Mouse (Mus musculus) intestine, embryonic 14.5 days (tissue): ENCODE results near the gene Ddx49. TPM values are rescaled to one million over a fixed set of nuclear protein-coding genes. Genes with fewer than 3 reads are reported as not detected.

ENCODE experiments used
- ATAC-seq: fragments of 200-750 bp; cut with Nextera tagmentation; replicated peaks from 2 replicates; pipeline ENCODE4 v1.8.0; 2017; ENCODE audit warnings: low read depth, moderate number of reproducible peaks, moderate TSS enrichment, moderate library complexity; ENCODE audit not compliant: low FRiP score, low TSS enrichment
- DNase-seq: peaks from one replicate; pipeline ENCODE4 v3.0.0-alpha.2; 2018; ENCODE audit warnings: low spot score
- H3K27ac ChIP-seq: fragments of 300-500 bp; sonication (generic); 2 replicates; pipeline ENCODE4 v1.5.1; 2014; ENCODE audit warnings: low read depth, mild to moderate bottlenecking, control low read depth
- H3K27me3 ChIP-seq: fragments of 300-500 bp; sonication (generic); replicated peaks from 2 replicates; pipeline ENCODE4 v1.6.1; 2014; ENCODE audit warnings: low read length, control low read depth; ENCODE audit not compliant: control insufficient read depth, insufficient read depth
- H3K36me3 ChIP-seq: fragments of 300-500 bp; sonication (generic); 2 replicates; pipeline ENCODE4 v1.6.1; 2014; ENCODE audit warnings: low read length, control low read depth; ENCODE audit not compliant: control insufficient read depth, insufficient read depth
- H3K4me1 ChIP-seq: fragments of 300-500 bp; sonication (generic); replicated peaks from 2 replicates; pipeline ENCODE4 v1.6.1; 2014; ENCODE audit warnings: low read length, control low read depth, mixed read lengths; ENCODE audit not compliant: control insufficient read depth, insufficient read depth
- H3K4me2 ChIP-seq: fragments of 300-500 bp; sonication (generic); 2 replicates; pipeline ENCODE4 v1.6.1; 2014; ENCODE audit warnings: low read length
- H3K4me3 ChIP-seq: fragments of 300-500 bp; sonication (generic); 2 replicates; pipeline ENCODE4 v1.5.1; 2014; ENCODE audit warnings: low read depth, low read length, control low read depth, mixed read lengths
- H3K9ac ChIP-seq: fragments of 300-500 bp; sonication (generic); 2 replicates; pipeline ENCODE4 v1.6.1; 2014; ENCODE audit warnings: mild to moderate bottlenecking, low read length
- H3K9me3 ChIP-seq: fragments of 300-500 bp; sonication (generic); 2 replicates; pipeline ENCODE4 v1.6.1; 2016; ENCODE audit warnings: low read length, control low read depth; ENCODE audit not compliant: control insufficient read depth
- WGBS: fragments of 180-500 bp; shearing (Covaris S2); extraction: QIAGEN DNeasy Blood & Tissue Kit; methylation state at CpG from one replicate; pipeline ENCODE4 v1.1.7; 2014; 5-methylcytosine and 5-hydroxymethylcytosine counted together
- polyA plus RNA-seq: library from polyadenylated mRNA; unstranded; fragments of >200 nt; fragmentation: Nextera tagmentation; extraction: Ambion mirVana; gene quantifications from 2 replicates; pipeline ENCODE4 v1.2.1, GENCODE M21; 2014

The Ddx49 gene
- 47.5 and 49.7 TPM in 2 replicates for polyA plus RNA-seq

DNA sequence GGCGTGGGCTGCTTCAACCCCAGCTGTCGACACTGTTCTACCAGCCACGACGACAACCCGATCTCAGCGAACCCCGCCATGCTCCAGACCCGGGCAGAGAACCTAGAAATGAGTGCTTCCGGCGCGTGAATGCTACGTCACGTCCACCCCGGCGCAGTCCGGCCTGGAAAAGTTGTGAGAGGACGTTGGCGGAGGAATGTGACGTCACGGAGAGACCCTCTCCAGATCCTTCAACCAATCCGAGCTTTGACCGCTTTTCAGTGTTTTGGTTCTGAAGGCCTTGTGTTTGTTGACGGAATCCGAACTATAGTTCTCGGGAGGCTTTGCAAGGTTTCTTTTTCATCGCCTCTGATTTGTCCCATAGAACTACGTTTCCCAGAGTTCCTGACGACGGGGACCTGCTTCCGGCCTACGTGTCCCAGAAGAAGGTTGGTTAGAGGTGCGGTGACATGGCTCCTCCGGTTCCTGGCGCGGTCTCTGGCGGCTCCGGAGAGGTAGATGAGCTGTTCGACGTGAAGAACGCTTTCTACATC lies at the start of gene Ddx49, which contains the start of gene Cope:
Gene Ddx49 (minus strand): TSS at position 132 of the 533 bp plus-strand sequence.
Gene Cope (plus strand): TSS at position 161 of the 533 bp plus-strand sequence.
- peak; percentile 94 for ATAC-seq

DNA sequence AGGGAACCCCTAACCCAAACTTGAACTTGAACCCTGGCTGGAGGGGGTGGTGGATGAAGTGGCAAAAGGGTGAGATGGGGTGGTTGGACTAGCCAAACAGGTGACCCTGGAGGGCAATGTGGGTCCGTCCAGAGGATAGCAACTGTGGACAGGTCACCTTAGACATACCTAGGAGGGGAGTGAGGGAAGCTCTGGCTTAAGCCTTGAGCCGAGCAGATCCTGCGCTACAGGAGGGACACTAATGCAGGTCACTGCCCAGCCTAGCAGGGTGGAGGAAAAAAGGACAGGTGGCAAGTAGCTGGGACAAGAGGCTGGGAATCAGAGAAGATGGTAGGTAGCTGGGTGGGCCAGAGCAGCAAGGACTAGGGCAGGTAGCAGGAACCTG lies 49.7 kb upstream of the Ddx49 start:
- H3K9me3 ChIP-seq = no peaks in the 10 kb centered on the region
- no peak for DNase-seq
- peak overlapping the region; percentile 96 for H3K9ac ChIP-seq
- H3K4me3 ChIP-seq = peak overlapping the region; percentile 99
- ATAC-seq = no peak
- H3K4me1 ChIP-seq = peaks cover 31% of the 10 kb centered on the region
- no peak overlapping the region for H3K27ac ChIP-seq
- H3K4me2 ChIP-seq = peak overlapping the region; percentile 100
- H3K27me3 ChIP-seq = no peaks in the 10 kb centered on the region
- 20% methylated on average over 3 of the region's 3 CpGs for WGBS
- peaks cover 28% of the 10 kb centered on the region for H3K36me3 ChIP-seq

More for the DNA sequence above, at the start of gene Ddx49, which contains the start of gene Cope:
- Histone ChIP-seq H3K27me3 (no peaks in the 10 kb centered on the region), H3K9me3 (no peaks in the 10 kb centered on the region), H3K36me3 (peaks cover 51% of the 10 kb centered on the region), H3K9ac (peak within 1 kb of the TSS; percentile 63), H3K27ac (peak within 1 kb of the TSS; percentile 68), H3K4me3 (peak within 1 kb of the TSS; percentile 83), H3K4me2 (peak within 1 kb of the TSS; percentile 95), H3K4me1 (peaks cover 15% of the 10 kb centered on the region)
- peak; percentile 99 for DNase-seq
- WGBS = 0% methylated on average over 40 of the region's 40 CpGs

DNA sequence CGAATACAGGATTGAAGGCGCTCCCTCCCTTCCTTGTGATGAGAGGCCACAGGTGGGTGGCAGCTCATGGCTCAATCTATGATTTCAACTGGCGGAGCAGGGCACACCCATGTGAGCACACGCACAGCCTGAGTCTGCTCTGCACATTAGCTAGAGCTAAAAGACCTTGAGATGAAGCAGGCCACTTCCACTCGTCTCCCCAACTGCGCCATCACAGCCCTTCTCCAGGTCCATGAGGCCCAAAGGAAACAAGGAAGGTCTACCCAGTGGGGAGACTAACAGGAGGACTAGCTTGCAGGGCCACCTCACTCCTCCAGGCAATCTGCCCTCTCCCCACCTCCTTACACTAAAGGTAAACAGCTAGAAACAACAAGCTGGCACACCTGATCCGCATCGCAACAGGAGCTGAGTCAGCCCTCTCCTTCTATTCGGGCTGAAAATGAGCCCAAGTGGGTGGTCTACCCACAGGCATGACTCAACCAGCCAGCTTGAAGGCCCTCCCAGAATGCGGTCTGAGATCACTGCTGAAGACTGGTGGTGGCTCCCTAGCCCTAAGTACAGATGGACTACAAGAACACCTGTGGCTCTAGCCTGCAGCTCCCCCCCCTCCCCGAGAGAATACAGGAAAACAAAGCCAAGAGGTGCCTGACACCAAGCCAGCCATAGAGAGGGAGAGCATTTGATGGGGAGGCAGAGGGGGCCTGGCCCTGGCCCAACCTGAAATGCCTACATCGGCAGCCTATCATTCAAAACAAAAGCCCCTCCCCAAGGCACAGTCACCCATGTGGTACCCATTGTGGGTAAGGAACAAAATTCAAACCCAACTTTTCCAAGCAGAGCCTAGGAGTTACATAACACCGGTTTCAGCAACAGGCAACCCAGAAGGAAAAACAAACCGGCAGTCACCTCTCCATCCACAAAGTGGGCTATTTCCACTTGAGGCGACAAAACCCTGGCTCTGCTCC lies 49.0 kb upstream of the Ddx49 start:
- Histone ChIP-seq H3K27ac (no peak overlapping the region), H3K36me3 (peaks cover 33% of the 10 kb centered on the region), H3K4me3 (peak overlapping the region; percentile 99), H3K4me2 (peak overlapping the region; percentile 100), H3K9me3 (no peaks in the 10 kb centered on the region), H3K9ac (peak overlapping the region; percentile 96), H3K4me1 (peaks cover 31% of the 10 kb centered on the region), H3K27me3 (no peaks in the 10 kb centered on the region)
- ATAC-seq = no peak
- 42% methylated on average over 15 of the region's 15 CpGs for WGBS
- no peak for DNase-seq

DNA sequence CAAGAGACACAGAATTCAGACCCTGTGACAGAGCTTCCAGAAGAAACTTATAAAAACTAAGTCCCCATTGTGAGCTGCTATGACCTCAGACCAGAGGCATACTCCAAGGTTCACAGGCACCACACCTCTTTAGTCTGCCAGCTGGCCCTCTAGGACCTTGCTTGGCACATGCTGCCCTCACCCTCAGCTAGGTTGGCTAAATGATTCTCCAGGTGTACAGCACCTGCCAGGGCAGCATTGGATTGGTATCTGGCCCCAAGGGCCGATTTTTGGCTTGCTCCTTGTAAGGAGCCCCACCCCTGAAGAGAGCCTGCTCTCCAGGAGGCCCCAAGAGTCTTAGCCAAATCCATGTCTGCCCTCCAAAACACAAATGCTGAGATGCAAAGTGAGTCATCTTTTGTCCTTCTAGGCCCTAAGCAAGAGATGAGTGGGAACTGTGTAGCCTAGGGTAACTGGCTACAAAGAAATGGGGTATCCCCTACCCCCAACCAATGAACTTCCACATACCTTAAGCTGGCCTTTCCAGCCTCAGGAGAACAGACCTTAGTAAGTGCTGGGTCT lies 45.7 kb upstream of the Ddx49 start:
- no peak overlapping the region for H3K4me2 ChIP-seq
- no peak overlapping the region for H3K9ac ChIP-seq
- H3K27me3 ChIP-seq = no peaks in the 10 kb centered on the region
- H3K27ac ChIP-seq = no peak overlapping the region
- H3K4me1 ChIP-seq = peaks cover 24% of the 10 kb centered on the region
- H3K4me3 ChIP-seq = no peak overlapping the region
- WGBS = 92% methylated on average over 1 of the region's 1 CpGs
- peaks cover 45% of the 10 kb centered on the region for H3K36me3 ChIP-seq
- ATAC-seq = no peak
- DNase-seq = no peak
- H3K9me3 ChIP-seq = no peaks in the 10 kb centered on the region

DNA sequence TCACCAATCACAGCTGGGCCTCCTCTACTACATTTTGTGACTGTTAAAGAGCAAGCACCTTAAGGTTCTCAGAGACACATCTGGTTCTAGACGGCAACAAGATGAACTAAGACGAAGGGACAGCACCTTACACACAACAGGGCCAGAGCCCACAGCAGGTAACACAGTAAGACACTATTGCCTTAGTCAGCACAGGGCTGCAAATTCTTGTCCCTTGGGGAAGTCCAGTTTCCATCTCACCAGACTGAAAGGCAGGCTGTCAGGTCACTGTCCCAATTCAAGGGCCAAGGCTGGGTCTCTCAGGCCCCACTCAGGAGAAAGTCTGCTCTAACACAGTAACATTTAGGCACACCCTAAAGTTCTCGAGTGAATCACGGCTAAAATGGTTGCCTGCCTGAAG lies 45.2 kb upstream of the Ddx49 start:
- WGBS = 79% methylated on average over 4 of the region's 4 CpGs
- DNase-seq = no peak
- Histone ChIP-seq H3K4me2 (no peak overlapping the region), H3K4me1 (peaks cover 24% of the 10 kb centered on the region), H3K27me3 (no peaks in the 10 kb centered on the region), H3K9me3 (no peaks in the 10 kb centered on the region), H3K4me3 (no peak overlapping the region), H3K9ac (no peak overlapping the region), H3K27ac (no peak overlapping the region), H3K36me3 (peaks cover 50% of the 10 kb centered on the region)
- no peak for ATAC-seq

DNA sequence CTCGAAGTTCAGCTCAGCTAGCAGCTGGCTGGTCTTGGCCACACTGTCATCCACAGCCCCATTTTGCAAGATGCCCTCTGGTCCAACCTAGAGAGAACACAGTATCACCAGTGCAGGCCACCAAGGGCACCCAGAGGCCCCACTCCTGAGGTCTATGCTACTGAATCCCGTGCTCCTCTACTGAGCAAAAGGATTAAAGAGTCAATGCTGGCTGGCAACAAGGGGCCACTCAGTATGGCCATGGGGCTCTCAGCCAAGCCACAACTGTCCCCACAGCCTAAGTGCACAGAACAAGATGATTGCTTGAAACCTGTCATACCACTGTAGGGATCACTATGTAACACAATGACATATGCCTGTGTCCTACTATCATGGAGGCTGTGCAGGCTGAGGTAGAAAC lies 42.0 kb upstream of the Ddx49 start:
- Histone ChIP-seq H3K4me1 (0 out of 2 replicates have a peak, but pooled peaks cover 3% of the 10 kb centered on the region), H3K9ac (no peak overlapping the region), H3K27ac (no peak overlapping the region), H3K9me3 (no peaks in the 10 kb centered on the region), H3K4me2 (no peak overlapping the region), H3K27me3 (no peaks in the 10 kb centered on the region), H3K4me3 (no peak overlapping the region), H3K36me3 (peaks cover 70% of the 10 kb centered on the region)
- ATAC-seq (no peak), DNase-seq (no peak)
- 90% methylated on average over 2 of the region's 2 CpGs for WGBS

DNA sequence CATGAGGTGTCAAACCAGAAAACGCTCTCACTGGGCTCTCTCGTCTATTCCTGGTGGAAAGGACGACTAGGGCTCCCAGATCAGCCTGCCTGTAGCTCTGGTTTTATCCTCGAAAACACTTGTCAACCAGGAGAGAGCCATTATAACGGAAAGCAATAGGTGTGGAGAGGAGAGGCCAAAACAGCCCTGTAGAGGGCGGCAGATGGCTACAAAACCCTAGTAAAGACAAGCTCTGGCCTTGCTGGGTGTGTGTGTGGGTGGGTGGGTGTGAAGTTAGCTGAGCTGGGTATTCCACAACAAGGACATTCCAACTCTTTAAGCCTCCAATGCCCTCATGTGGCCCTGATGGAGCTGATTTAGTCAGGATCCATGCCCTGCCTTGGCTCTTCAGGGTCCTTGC lies 41.4 kb upstream of the Ddx49 start:
- H3K36me3 ChIP-seq = peaks cover 71% of the 10 kb centered on the region
- WGBS = 52% methylated on average over 6 of the region's 6 CpGs

DNA sequence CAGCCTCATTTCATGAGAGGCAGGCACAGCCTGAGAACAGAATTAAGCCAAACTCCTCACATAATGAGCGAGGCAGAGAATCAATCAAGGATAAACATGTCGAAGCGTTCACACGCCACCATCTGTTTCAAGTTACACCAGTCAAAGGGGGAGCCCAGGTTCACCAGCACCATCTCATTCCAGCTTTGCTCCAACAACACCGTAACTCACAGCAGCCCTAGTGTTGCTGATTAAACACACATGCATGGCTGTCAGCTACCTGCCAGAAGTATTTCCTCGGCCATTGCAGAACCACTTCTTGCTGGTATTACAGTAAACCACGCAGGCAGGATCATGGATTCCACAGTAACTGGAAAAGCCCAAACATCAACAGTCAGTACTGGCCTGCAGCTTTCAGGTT lies 40.8 kb upstream of the Ddx49 start:
- no peak overlapping the region for H3K9ac ChIP-seq
- H3K4me1 ChIP-seq = no peaks in the 10 kb centered on the region
- H3K9me3 ChIP-seq = no peaks in the 10 kb centered on the region
- H3K4me3 ChIP-seq = no peak overlapping the region
- peaks cover 71% of the 10 kb centered on the region for H3K36me3 ChIP-seq
- ATAC-seq (no peak), DNase-seq (no peak)
- no peak overlapping the region for H3K27ac ChIP-seq
- WGBS = 68% methylated on average over 7 of the region's 7 CpGs
- no peak overlapping the region for H3K4me2 ChIP-seq
- H3K27me3 ChIP-seq = no peaks in the 10 kb centered on the region

More for the DNA sequence above, 41.4 kb upstream of the Ddx49 start:
- H3K27me3 ChIP-seq = no peaks in the 10 kb centered on the region
- no peak overlapping the region for H3K9ac ChIP-seq
- 0 out of 2 replicates have a peak, but pooled peaks cover 2% of the 10 kb centered on the region for H3K4me1 ChIP-seq
- DNase-seq (peak; percentile 71), ATAC-seq (no peak)
- H3K9me3 ChIP-seq = no peaks in the 10 kb centered on the region
- no peak overlapping the region for H3K27ac ChIP-seq
- H3K4me2 ChIP-seq = no peak overlapping the region
- no peak overlapping the region for H3K4me3 ChIP-seq
